Mouse (Mus musculus): Measurements from ENCODE around the gene Itga7.

GRCm38 (mm10) chr10:128922822-128923012 is 10.9 kb upstream of the Itga7 start, which contains the start of gene Rdh5:
- TF ChIP-seq EP300 (IDR thresholded peaks at IDR 0.05; ENCODE audit: low read depth) (no peak), CTCF (IDR thresholded peaks at IDR 0.05; ENCODE audit: low read depth) (no peak)

Data from heart, postnatal 0 days (tissue).